Mouse (Mus musculus): ENCODE measurements around the gene Ino80d. TPM values are rescaled to one million over a fixed set of nuclear protein-coding genes. Genes with fewer than 3 reads are reported as not detected.

Gene Ino80d
- polyA plus RNA-seq, 1 experiment from 2014 or later, result 7.9 TPM

GRCm38 (mm10) chr1:63057849-63058248, 56.6 kb downstream of the Ino80d start:
- Histone ChIP-seq H3K9me3 (replicated peaks; ENCODE audit: control insufficient read depth, low read length) (no peaks in the 10 kb centered on the region), H3K9ac (replicated peaks; ENCODE audit: low read length) (no peak overlapping the region), H3K4me2 (ENCODE audit: low read depth, low read length) (no peak overlapping the region), H3K4me1 (ENCODE audit: control insufficient read depth, insufficient read depth, low read length) (no peaks in the 10 kb centered on the region), H3K27me3 (ENCODE audit: control insufficient read depth, insufficient read depth, low read length) (no peaks in the 10 kb centered on the region), H3K27ac (replicated peaks; ENCODE audit: low read depth, low read length) (no peak overlapping the region), H3K36me3 (replicated peaks; ENCODE audit: control insufficient read depth, insufficient read depth, low read depth, low read length) (peaks cover 11% of the 10 kb centered on the region), H3K4me3 (ENCODE audit: low read depth, low read length) (no peak overlapping the region)
- 88% methylated on average over 11 of the region's 11 CpGs for WGBS
- DNase-seq (ENCODE audit: low spot score) (no peak), ATAC-seq (replicated peaks; ENCODE audit: insufficient number of reproducible peaks, low FRiP score, low TSS enrichment, low read depth) (no peak)

DNA sequence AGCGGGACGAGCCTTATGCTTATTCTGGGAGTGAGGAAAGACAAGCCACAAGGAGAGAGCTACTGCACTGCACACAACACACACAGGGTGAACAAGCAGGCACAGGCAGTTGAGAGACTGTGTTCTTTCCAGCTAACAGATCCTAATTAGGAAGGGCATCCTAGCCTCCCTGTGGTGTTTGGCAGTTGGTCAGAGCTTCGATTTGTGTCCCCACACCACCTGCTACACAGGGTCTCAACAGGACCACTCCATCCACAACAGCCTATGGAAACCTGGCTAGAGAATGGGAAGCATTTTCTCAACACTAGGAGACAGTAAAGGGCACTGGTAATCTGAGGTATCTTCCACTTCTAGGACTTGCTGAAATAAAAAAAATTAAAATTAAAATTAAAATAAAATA, 57.1 kb downstream of the Ino80d start:
- Histone ChIP-seq H3K4me2 (ENCODE audit: low read depth, low read length) (no peak overlapping the region), H3K4me1 (ENCODE audit: control insufficient read depth, insufficient read depth, low read length) (no peaks in the 10 kb centered on the region), H3K27me3 (ENCODE audit: control insufficient read depth, insufficient read depth, low read length) (no peaks in the 10 kb centered on the region), H3K4me3 (ENCODE audit: low read depth, low read length) (no peak overlapping the region), H3K9ac (replicated peaks; ENCODE audit: low read length) (no peak overlapping the region), H3K9me3 (replicated peaks; ENCODE audit: control insufficient read depth, low read length) (no peaks in the 10 kb centered on the region), H3K36me3 (replicated peaks; ENCODE audit: control insufficient read depth, insufficient read depth, low read depth, low read length) (peaks cover 11% of the 10 kb centered on the region), H3K27ac (replicated peaks; ENCODE audit: low read depth, low read length) (no peak overlapping the region)
- DNase-seq (ENCODE audit: low spot score), result no peak
- no peak for ATAC-seq (replicated peaks; ENCODE audit: insufficient number of reproducible peaks, low FRiP score, low TSS enrichment, low read depth)
- 92% methylated on average over 3 of the region's 3 CpGs for WGBS

GRCm38 (mm10) chr1:63055386-63055785, 59.1 kb downstream of the Ino80d start:
- no peak overlapping the region for H3K9ac ChIP-seq (replicated peaks; ENCODE audit: low read length)
- ATAC-seq (replicated peaks; ENCODE audit: insufficient number of reproducible peaks, low FRiP score, low TSS enrichment, low read depth), result no peak
- H3K4me1 ChIP-seq (ENCODE audit: control insufficient read depth, insufficient read depth, low read length), result no peaks in the 10 kb centered on the region
- H3K4me2 ChIP-seq (ENCODE audit: low read depth, low read length), result no peak overlapping the region
- 85% methylated on average over 3 of the region's 3 CpGs for WGBS
- no peak for DNase-seq (ENCODE audit: low spot score)
- no peaks in the 10 kb centered on the region for H3K27me3 ChIP-seq (ENCODE audit: control insufficient read depth, insufficient read depth, low read length)
- H3K9me3 ChIP-seq (replicated peaks; ENCODE audit: control insufficient read depth, low read length), result no peaks in the 10 kb centered on the region
- H3K4me3 ChIP-seq (ENCODE audit: low read depth, low read length), result no peak overlapping the region
- H3K27ac ChIP-seq (replicated peaks; ENCODE audit: low read depth, low read length), result no peak overlapping the region
- H3K36me3 ChIP-seq (replicated peaks; ENCODE audit: control insufficient read depth, insufficient read depth, low read depth, low read length), result peaks cover 8% of the 10 kb centered on the region

DNA sequence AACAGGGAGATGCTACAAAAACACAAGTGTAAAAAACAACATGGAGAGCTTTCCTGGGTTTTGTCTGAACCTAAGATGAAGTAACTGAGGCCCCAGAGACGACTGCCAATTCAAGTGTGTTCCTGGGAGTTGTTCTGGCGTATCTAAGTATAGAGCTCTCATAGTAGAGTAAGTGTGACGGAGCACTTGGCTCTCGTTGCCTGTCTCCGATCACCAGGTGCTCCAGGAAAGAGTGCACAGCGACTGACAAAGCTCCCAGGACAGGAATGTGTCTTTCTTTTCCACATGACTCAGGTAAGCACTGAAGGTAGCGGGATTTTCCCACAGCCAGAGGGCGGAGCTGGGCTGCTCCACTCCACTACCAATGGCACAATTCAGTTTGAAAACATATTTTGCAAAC, 63.6 kb downstream of the Ino80d start:
- DNase-seq (ENCODE audit: low spot score) (no peak), ATAC-seq (replicated peaks; ENCODE audit: insufficient number of reproducible peaks, low FRiP score, low TSS enrichment, low read depth) (no peak)
- Histone ChIP-seq H3K4me3 (ENCODE audit: low read depth, low read length) (no peak overlapping the region), H3K27me3 (ENCODE audit: control insufficient read depth, insufficient read depth, low read length) (no peaks in the 10 kb centered on the region), H3K27ac (replicated peaks; ENCODE audit: low read depth, low read length) (no peak overlapping the region), H3K4me2 (ENCODE audit: low read depth, low read length) (no peak overlapping the region), H3K4me1 (ENCODE audit: control insufficient read depth, insufficient read depth, low read length) (no peaks in the 10 kb centered on the region), H3K36me3 (replicated peaks; ENCODE audit: control insufficient read depth, insufficient read depth, low read depth, low read length) (no peaks in the 10 kb centered on the region), H3K9ac (replicated peaks; ENCODE audit: low read length) (no peak overlapping the region), H3K9me3 (replicated peaks; ENCODE audit: control insufficient read depth, low read length) (no peaks in the 10 kb centered on the region)
- WGBS, result 87% methylated on average over 8 of the region's 8 CpGs

- H3K4me2 ChIP-seq (ENCODE audit: low read depth, low read length), result no peak overlapping the region
- ATAC-seq (replicated peaks; ENCODE audit: insufficient number of reproducible peaks, low FRiP score, low TSS enrichment, low read depth), result no peak
- DNase-seq (ENCODE audit: low spot score), result no peak
- H3K9ac ChIP-seq (replicated peaks; ENCODE audit: low read length), result no peak overlapping the region
- no peaks in the 10 kb centered on the region for H3K27me3 ChIP-seq (ENCODE audit: control insufficient read depth, insufficient read depth, low read length)
- H3K9me3 ChIP-seq (replicated peaks; ENCODE audit: control insufficient read depth, low read length), result no peaks in the 10 kb centered on the region
- no peak overlapping the region for H3K27ac ChIP-seq (replicated peaks; ENCODE audit: low read depth, low read length)
- H3K4me3 ChIP-seq (ENCODE audit: low read depth, low read length), result no peak overlapping the region
- no peaks in the 10 kb centered on the region for H3K4me1 ChIP-seq (ENCODE audit: control insufficient read depth, insufficient read depth, low read length)
- no peaks in the 10 kb centered on the region for H3K36me3 ChIP-seq (replicated peaks; ENCODE audit: control insufficient read depth, insufficient read depth, low read depth, low read length)
- 94% methylated on average over 3 of the region's 3 CpGs for WGBS
Measured at GRCm38 (mm10) chr1:63049977-63050376, 64.5 kb downstream of the Ino80d start.

- Histone ChIP-seq H3K4me1 (ENCODE audit: control insufficient read depth, insufficient read depth, low read length) (no peaks in the 10 kb centered on the region), H3K4me3 (ENCODE audit: low read depth, low read length) (no peak overlapping the region), H3K9ac (replicated peaks; ENCODE audit: low read length) (no peak overlapping the region), H3K9me3 (replicated peaks; ENCODE audit: control insufficient read depth, low read length) (no peaks in the 10 kb centered on the region), H3K27me3 (ENCODE audit: control insufficient read depth, insufficient read depth, low read length) (no peaks in the 10 kb centered on the region), H3K4me2 (ENCODE audit: low read depth, low read length) (no peak overlapping the region), H3K27ac (replicated peaks; ENCODE audit: low read depth, low read length) (no peak overlapping the region), H3K36me3 (replicated peaks; ENCODE audit: control insufficient read depth, insufficient read depth, low read depth, low read length) (no peaks in the 10 kb centered on the region)
- ATAC-seq (replicated peaks; ENCODE audit: insufficient number of reproducible peaks, low FRiP score, low TSS enrichment, low read depth) (no peak), DNase-seq (ENCODE audit: low spot score) (no peak)
- whole genome bisulfite sequencing, result 83% methylated on average over 6 of the region's 6 CpGs
Measured at GRCm38 (mm10) chr1:63047983-63048382, 66.5 kb downstream of the Ino80d start.

DNA sequence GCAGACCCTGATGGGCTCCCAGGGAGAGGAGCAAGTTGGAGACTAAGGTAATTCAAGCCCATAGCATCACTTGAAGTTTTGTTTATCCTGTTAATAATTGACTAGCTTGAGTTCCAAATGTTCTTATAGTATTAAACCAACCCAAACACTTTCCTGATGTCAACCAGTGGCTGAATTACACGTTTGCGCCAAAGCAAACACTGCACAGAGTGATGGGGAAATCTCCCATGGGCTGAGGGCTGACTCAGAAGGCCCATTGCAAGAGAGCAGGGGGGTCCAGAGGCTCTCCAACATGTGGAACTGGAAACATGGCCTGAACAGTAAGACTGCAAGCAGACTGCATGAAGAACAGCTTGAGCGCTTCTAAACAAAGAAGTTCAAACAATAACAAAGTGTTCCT, 81.5 kb downstream of the Ino80d start:
- H3K4me3 ChIP-seq (ENCODE audit: low read depth, low read length), result no peak overlapping the region
- no peak overlapping the region for H3K9ac ChIP-seq (replicated peaks; ENCODE audit: low read length)
- DNase-seq (ENCODE audit: low spot score) (no peak), ATAC-seq (replicated peaks; ENCODE audit: insufficient number of reproducible peaks, low FRiP score, low TSS enrichment, low read depth) (no peak)
- no peak overlapping the region for H3K4me2 ChIP-seq (ENCODE audit: low read depth, low read length)
- no peaks in the 10 kb centered on the region for H3K27me3 ChIP-seq (ENCODE audit: control insufficient read depth, insufficient read depth, low read length)
- WGBS, result 83% methylated on average over 3 of the region's 3 CpGs
- no peak overlapping the region for H3K27ac ChIP-seq (replicated peaks; ENCODE audit: low read depth, low read length)
- H3K9me3 ChIP-seq (replicated peaks; ENCODE audit: control insufficient read depth, low read length), result no peaks in the 10 kb centered on the region
- no peaks in the 10 kb centered on the region for H3K36me3 ChIP-seq (replicated peaks; ENCODE audit: control insufficient read depth, insufficient read depth, low read depth, low read length)
- no peaks in the 10 kb centered on the region for H3K4me1 ChIP-seq (ENCODE audit: control insufficient read depth, insufficient read depth, low read length)

DNA sequence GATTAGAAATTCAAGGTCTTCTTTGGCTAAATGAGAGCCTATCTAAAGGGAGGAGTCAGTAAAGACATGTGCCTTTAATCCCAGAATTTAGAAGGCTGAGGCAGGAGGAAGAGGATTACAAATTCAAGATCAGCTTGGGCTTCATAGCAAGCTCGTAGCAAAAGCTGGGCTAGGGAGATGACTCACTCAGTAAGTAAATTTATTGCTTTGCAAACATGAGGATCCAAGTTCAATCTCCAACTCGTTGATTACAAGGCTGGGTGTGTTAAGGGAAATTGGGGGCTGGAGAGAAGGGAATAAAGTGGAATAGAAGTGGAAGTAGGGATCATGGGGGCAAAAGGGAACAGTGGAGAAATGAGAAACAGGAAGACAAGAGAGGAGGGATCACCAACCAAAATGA, 94.6 kb downstream of the Ino80d start:
- H3K4me1 ChIP-seq (ENCODE audit: control insufficient read depth, insufficient read depth, low read length), result no peaks in the 10 kb centered on the region
- H3K9ac ChIP-seq (replicated peaks; ENCODE audit: low read length), result no peak overlapping the region
- 66% methylated on average over 2 of the region's 2 CpGs for WGBS
- H3K27ac ChIP-seq (replicated peaks; ENCODE audit: low read depth, low read length), result no peak overlapping the region
- no peak overlapping the region for H3K4me2 ChIP-seq (ENCODE audit: low read depth, low read length)
- DNase-seq (ENCODE audit: low spot score) (no peak), ATAC-seq (replicated peaks; ENCODE audit: insufficient number of reproducible peaks, low FRiP score, low TSS enrichment, low read depth) (no peak)
- H3K36me3 ChIP-seq (replicated peaks; ENCODE audit: control insufficient read depth, insufficient read depth, low read depth, low read length), result no peaks in the 10 kb centered on the region
- H3K9me3 ChIP-seq (replicated peaks; ENCODE audit: control insufficient read depth, low read length), result no peaks in the 10 kb centered on the region
- H3K27me3 ChIP-seq (ENCODE audit: control insufficient read depth, insufficient read depth, low read length), result no peaks in the 10 kb centered on the region
- no peak overlapping the region for H3K4me3 ChIP-seq (ENCODE audit: low read depth, low read length)
